Mouse (Mus musculus): ENCODE data around the gene Slc5a5. TPM values are rescaled to one million over a fixed set of nuclear protein-coding genes. Genes with fewer than 3 reads are reported as not detected.
"Not testable (repeated sequence)": the region's sequence is repeated elsewhere in the genome, so short reads cannot be mapped to it uniquely, and the experiment has no call there.

The Slc5a5 gene
- polyA plus RNA-seq, 1 experiment from 2014 or later, result not detected

DNA sequence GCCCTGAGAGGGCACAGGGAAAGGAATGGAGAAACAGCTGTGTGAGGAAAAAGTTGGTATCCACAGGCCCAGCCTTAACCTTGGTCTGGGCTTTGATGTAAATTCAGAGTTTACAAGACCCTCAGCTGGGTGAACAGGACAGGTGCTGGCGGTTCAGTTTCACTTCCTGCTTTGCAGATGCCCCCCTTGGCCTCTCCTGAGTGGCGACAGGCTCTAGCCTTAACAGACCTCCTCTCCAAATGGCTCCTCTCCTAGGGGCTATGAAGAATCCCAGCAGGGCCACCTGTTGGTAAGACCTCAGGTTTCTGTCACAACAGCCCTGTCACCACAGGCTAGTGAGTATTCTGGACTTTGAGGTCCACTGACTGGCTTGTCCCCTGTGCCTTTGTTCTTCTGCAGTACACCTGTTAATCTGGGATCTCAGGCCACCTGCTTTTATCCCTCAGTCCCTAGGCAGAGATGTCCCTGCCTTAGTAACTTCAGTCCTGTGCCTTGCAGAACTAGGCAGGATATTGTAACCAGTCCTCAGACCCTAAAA lies 6.2 kb upstream of the Slc5a5 start:
- DNase-seq, result peak; percentile 28
- no peak for ATAC-seq
- H3K9me3 ChIP-seq (ENCODE audit: low read length), result no peaks in the 10 kb centered on the region
- H3K36me3 ChIP-seq (replicated peaks; ENCODE audit: insufficient read depth, low read length), result peaks cover 20% of the 10 kb centered on the region
- H3K9ac ChIP-seq (replicated peaks), result no peak overlapping the region; the same call in 1 of the 2 replicates
- no peak overlapping the region for H3K4me3 ChIP-seq (ENCODE audit: low read depth, low read length)
- 0 out of 2 replicates have a peak overlapping the region, but pooled peaks have one; percentile 29 for H3K27ac ChIP-seq (ENCODE audit: low read depth)
- 31% methylated on average over 2 of the region's 2 CpGs for WGBS (ENCODE audit: insufficient replicate concordance)
- no peaks in the 10 kb centered on the region for H3K27me3 ChIP-seq (ENCODE audit: insufficient read depth, low read length)
- no peak overlapping the region for H3K4me2 ChIP-seq (ENCODE audit: low read depth, low read length)
- TF ChIP-seq EP300 (IDR thresholded peaks at IDR 0.05; ENCODE audit: low read depth) (no peak), CTCF (IDR thresholded peaks at IDR 0.05; ENCODE audit: low read depth) (no peak)
- peaks cover 17% of the 10 kb centered on the region for H3K4me1 ChIP-seq (ENCODE audit: insufficient read depth)

- peak; percentile 99 for TF ChIP-seq CTCF (IDR thresholded peaks at IDR 0.05; ENCODE audit: low read depth)
- TF ChIP-seq EP300 (IDR thresholded peaks at IDR 0.05; ENCODE audit: low read depth), result no peak; the same call in 1 of the 2 replicates
- Histone ChIP-seq H3K27ac (ENCODE audit: low read depth) (peak overlapping the region; percentile 80), H3K9me3 (ENCODE audit: low read length) (no peaks in the 10 kb centered on the region), H3K4me1 (ENCODE audit: insufficient read depth) (peaks cover 17% of the 10 kb centered on the region), H3K4me2 (ENCODE audit: low read depth, low read length) (peak overlapping the region; percentile 79), H3K36me3 (replicated peaks; ENCODE audit: insufficient read depth, low read length) (peaks cover 20% of the 10 kb centered on the region), H3K9ac (replicated peaks) (peak overlapping the region; percentile 76), H3K4me3 (ENCODE audit: low read depth, low read length) (peak overlapping the region; percentile 70), H3K27me3 (ENCODE audit: insufficient read depth, low read length) (peaks cover 6% of the 10 kb centered on the region)
- ATAC-seq (peak; percentile 60), DNase-seq (peak; percentile 87)
- under 1% methylated on average over 20 of the region's 20 CpGs for WGBS (ENCODE audit: insufficient replicate concordance)
These were observed 5.3 kb upstream of the Slc5a5 start for GRCm38 (mm10) chr8:70897681-70898413.

DNA sequence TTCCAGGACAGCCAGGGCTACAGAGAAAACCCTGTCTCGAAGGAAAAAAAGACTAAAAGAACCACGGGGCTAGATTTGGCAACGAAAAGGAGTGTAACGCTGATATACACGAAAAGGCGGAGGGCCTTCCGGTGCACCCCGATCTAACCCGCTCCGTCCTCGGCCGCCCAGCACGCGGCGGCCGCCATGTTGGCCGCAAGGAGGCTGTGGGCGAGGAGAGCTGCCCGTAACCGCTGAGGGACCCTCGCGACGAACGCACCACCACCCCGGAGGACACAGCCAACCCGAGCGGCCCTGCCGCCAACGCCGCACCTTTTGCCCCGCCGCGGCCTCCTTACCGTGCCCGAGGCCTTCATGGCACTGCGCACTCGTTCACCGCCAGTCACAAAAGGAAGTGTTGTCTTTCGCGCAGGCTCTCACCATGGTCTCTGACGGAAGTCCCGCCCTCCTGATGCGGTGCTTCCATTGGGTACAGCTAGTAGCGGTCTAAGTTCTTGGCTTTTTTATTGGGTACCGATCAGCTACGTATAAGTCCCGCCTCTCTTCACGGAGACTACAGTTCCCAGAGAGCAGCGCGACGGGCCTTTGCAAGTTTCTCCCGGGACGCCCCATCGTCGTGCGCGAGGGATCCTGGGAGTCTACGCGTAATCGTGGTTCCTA lies 4.6 kb upstream of the Slc5a5 start, which contains the start of gene Rpl18a:
Rpl18a (minus strand) TSS at position 392 of the 660 bp plus-strand sequence.
- peak; percentile 20; the same call in 1 of the 2 replicates for TF ChIP-seq CTCF (IDR thresholded peaks at IDR 0.05; ENCODE audit: low read depth)
- no peak for TF ChIP-seq EP300 (IDR thresholded peaks at IDR 0.05; ENCODE audit: low read depth)
- Histone ChIP-seq H3K4me3 (ENCODE audit: low read depth, low read length) (peak within 1 kb of the TSS; percentile 70), H3K4me2 (ENCODE audit: low read depth, low read length) (peak within 1 kb of the TSS; percentile 90), H3K27ac (ENCODE audit: low read depth) (peak within 1 kb of the TSS; percentile 80), H3K36me3 (replicated peaks; ENCODE audit: insufficient read depth, low read length) (peaks cover 20% of the 10 kb centered on the region), H3K9me3 (ENCODE audit: low read length) (no peaks in the 10 kb centered on the region), H3K27me3 (ENCODE audit: insufficient read depth, low read length) (peaks cover 13% of the 10 kb centered on the region), H3K4me1 (ENCODE audit: insufficient read depth) (peaks cover 22% of the 10 kb centered on the region), H3K9ac (replicated peaks) (peak within 1 kb of the TSS; percentile 80)
- under 1% methylated on average over 59 of the region's 60 CpGs for WGBS (ENCODE audit: insufficient replicate concordance)
- DNase-seq, result peak; percentile 95
- ATAC-seq, result peak; percentile 97

GRCm38 (mm10) chr8:70896316-70897020 lies 3.9 kb upstream of the Slc5a5 start:
- TF ChIP-seq EP300 (IDR thresholded peaks at IDR 0.05; ENCODE audit: low read depth) (no peak), CTCF (IDR thresholded peaks at IDR 0.05; ENCODE audit: low read depth) (no peak)
- Histone ChIP-seq H3K27ac (ENCODE audit: low read depth) (peak overlapping the region; percentile 71), H3K36me3 (replicated peaks; ENCODE audit: insufficient read depth, low read length) (peaks cover 20% of the 10 kb centered on the region), H3K4me1 (ENCODE audit: insufficient read depth) (peaks cover 27% of the 10 kb centered on the region), H3K9ac (replicated peaks) (peak overlapping the region; percentile 80), H3K9me3 (ENCODE audit: low read length) (no peaks in the 10 kb centered on the region), H3K4me2 (ENCODE audit: low read depth, low read length) (peak overlapping the region; percentile 90), H3K4me3 (ENCODE audit: low read depth, low read length) (peak overlapping the region; percentile 70), H3K27me3 (ENCODE audit: insufficient read depth, low read length) (peaks cover 20% of the 10 kb centered on the region)
- 6% methylated on average over 25 of the region's 25 CpGs for WGBS (ENCODE audit: insufficient replicate concordance)
- ATAC-seq, result no peak
- no peak for DNase-seq

DNA sequence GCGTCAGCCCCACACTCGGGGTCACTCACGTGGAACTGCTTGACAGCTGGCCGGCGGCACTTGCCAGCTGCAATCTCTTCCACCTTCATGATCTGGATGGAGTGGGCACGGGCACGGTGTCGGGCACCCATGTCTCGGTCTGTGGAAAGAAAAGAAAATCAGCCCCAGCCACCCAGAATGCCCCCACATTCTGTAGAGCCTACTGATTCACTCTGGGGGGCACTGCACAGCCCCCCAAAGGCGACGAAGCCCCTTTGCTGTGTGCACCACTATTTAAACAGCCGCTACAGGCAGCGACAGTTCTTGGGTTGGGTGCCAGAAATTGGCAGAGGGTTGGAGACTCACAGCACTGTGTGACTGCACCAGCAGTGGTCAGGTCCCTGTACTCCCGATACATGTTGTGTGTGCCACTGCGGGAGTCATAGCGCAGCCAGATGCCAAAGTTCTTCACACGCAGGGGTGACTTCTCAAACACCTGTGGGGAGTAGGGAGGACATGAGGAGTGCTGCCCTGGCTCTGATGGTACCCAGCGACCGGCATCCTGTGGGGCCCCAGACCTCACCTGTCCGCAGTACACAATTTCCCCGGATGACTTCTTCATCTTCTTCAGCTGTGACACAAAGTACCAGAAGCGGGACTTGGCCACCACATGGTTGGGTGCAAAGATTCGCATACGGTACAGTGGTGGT lies 3.2 kb upstream of the Slc5a5 start:
- not testable (repeated sequence) for H3K9me3 ChIP-seq (ENCODE audit: low read length); H3K27ac ChIP-seq (ENCODE audit: low read depth); ATAC-seq
- 78% methylated on average over 24 of the region's 24 CpGs for WGBS (ENCODE audit: insufficient replicate concordance)
- H3K4me2 ChIP-seq (ENCODE audit: low read depth, low read length), result peak overlapping the region; percentile 90
- peak; percentile 14 for DNase-seq
- peaks cover 30% of the 10 kb centered on the region for H3K4me1 ChIP-seq (ENCODE audit: insufficient read depth)
- H3K27me3 ChIP-seq (ENCODE audit: insufficient read depth, low read length), result peaks cover 27% of the 10 kb centered on the region
- peaks cover 20% of the 10 kb centered on the region for H3K36me3 ChIP-seq (replicated peaks; ENCODE audit: insufficient read depth, low read length)
- H3K9ac ChIP-seq (replicated peaks), result peak overlapping the region; percentile 80
- peak overlapping the region; percentile 70 for H3K4me3 ChIP-seq (ENCODE audit: low read depth, low read length)

Measured in liver, postnatal 0 days (tissue).